Mouse (Mus musculus) C2C12 (cell line): Measurements from ENCODE around the gene 1500009L16Rik. TPM values are rescaled to one million over a fixed set of nuclear protein-coding genes. Genes with fewer than 3 reads are reported as not detected.

Experiments
- H3K27me3 ChIP-seq: one replicate; pipeline ENCODE4 v1.6.1; 2011; ENCODE audit not compliant: control insufficient read depth, insufficient read depth, insufficient read length
- H3K36me3 ChIP-seq: one replicate; pipeline ENCODE4 v1.6.1; 2011; ENCODE audit not compliant: control insufficient read depth, insufficient read depth
- H3K4me3 ChIP-seq: one replicate; pipeline ENCODE4 v1.5.1; 2011; ENCODE audit warnings: mild to moderate bottlenecking, control low read depth; ENCODE audit not compliant: poor library complexity, insufficient read depth, severe bottlenecking
- H3K79me2 ChIP-seq: one replicate; pipeline ENCODE4 v1.6.1; 2011; ENCODE audit not compliant: control insufficient read depth, insufficient read depth
- H3K79me3 ChIP-seq: one replicate; pipeline ENCODE4 v1.6.1; 2011; ENCODE audit warnings: low read depth, control low read depth
- H3ac ChIP-seq: one replicate; pipeline ENCODE3; 2011; ENCODE audit warnings: low read depth; ENCODE audit not compliant: control insufficient read depth, insufficient read length
- CEBPB ChIP-seq: IDR thresholded peaks from one replicate; pipeline ENCODE4 v1.6.1; 2011; ENCODE audit warnings: low read depth, mild to moderate bottlenecking, control low read depth, moderate library complexity
- CTCF ChIP-seq: IDR thresholded peaks from one replicate; pipeline ENCODE4 v1.5.1; 2011; ENCODE audit not compliant: control insufficient read depth, insufficient read depth, insufficient read length
- FOSL1 ChIP-seq: IDR thresholded peaks from one replicate; pipeline ENCODE4 v1.8.0; 2011; ENCODE audit warnings: mild to moderate bottlenecking, low read length; ENCODE audit not compliant: poor library complexity, insufficient read depth, severe bottlenecking
- MAX ChIP-seq: IDR thresholded peaks from one replicate; pipeline ENCODE4 v1.6.1; 2011; ENCODE audit warnings: mild to moderate bottlenecking, control low read depth
- MYOD1 ChIP-seq: IDR thresholded peaks from one replicate; pipeline ENCODE4 v1.6.1; 2011; ENCODE audit warnings: low read depth; ENCODE audit not compliant: control insufficient read depth, insufficient read length
- MYOG ChIP-seq: IDR thresholded peaks from one replicate; pipeline ENCODE4 v1.6.1; 2011; ENCODE audit not compliant: control insufficient read depth, insufficient read length; ENCODE audit errors: extremely low read depth
- USF1 ChIP-seq: IDR thresholded peaks from one replicate; pipeline ENCODE4 v1.6.1; 2011; ENCODE audit warnings: low read depth, mild to moderate bottlenecking, control low read depth, moderate library complexity
- long read RNA-seq, 2 experiments: library from polyadenylated mRNA; unstranded; transcript quantifications; one replicate each; pipeline ENCODE4 v2.0.0; 2019 to 2020
- polyA plus RNA-seq: library from polyadenylated mRNA; unstranded; fragments of >200 nt; fragmentation: generic; extraction: Trizol; gene quantifications from one replicate; pipeline ENCODE4 v1.2.1, GENCODE M21; 2012; ENCODE audit warnings: missing spikeins

The 1500009L16Rik gene
- 0.25 TPM for polyA plus RNA-seq
- long read RNA-seq, experiment 1 = 0 reads
- long read RNA-seq, experiment 2 = 0 reads

- no peaks in the 10 kb centered on the region for H3K36me3 ChIP-seq
- H3K27me3 ChIP-seq = peaks cover 27% of the 10 kb centered on the region
- no peak within 1 kb of the TSS for H3ac ChIP-seq
- H3K79me3 ChIP-seq = no peaks in the 10 kb centered on the region
- H3K4me3 ChIP-seq = no peak within 1 kb of the TSS
- TF ChIP-seq MYOG = no peak
- TF ChIP-seq USF1 = no peak
- TF ChIP-seq CEBPB = no peak
- no peak for TF ChIP-seq MYOD1
- TF ChIP-seq CTCF = no peak
- no peak for TF ChIP-seq MAX
- TF ChIP-seq FOSL1 = no peak
- H3K79me2 ChIP-seq = no peaks in the 10 kb centered on the region
These were observed at the start of gene 1500009L16Rik for GRCm38 (mm10) chr10:83722579-83723031. Gene 1500009L16Rik, plus strand, starts transcription at chr10:83722865.

GRCm38 (mm10) chr10:83681334-83681733 is 41.3 kb upstream of the 1500009L16Rik start:
- no peak for TF ChIP-seq MYOD1
- no peak for TF ChIP-seq MAX
- TF ChIP-seq USF1 = no peak
- TF ChIP-seq CTCF = no peak
- TF ChIP-seq MYOG = no peak
- Histone ChIP-seq H3ac (no peak overlapping the region), H3K79me3 (no peaks in the 10 kb centered on the region), H3K36me3 (no peaks in the 10 kb centered on the region), H3K79me2 (no peaks in the 10 kb centered on the region), H3K27me3 (no peaks in the 10 kb centered on the region), H3K4me3 (no peak overlapping the region)

- TF ChIP-seq MYOD1 (no peak), USF1 (no peak), FOSL1 (no peak), CTCF (no peak), CEBPB (no peak), MYOG (no peak), MAX (no peak)
- no peak overlapping the region for H3K4me3 ChIP-seq
- no peaks in the 10 kb centered on the region for H3K79me3 ChIP-seq
- no peaks in the 10 kb centered on the region for H3K36me3 ChIP-seq
- no peaks in the 10 kb centered on the region for H3K79me2 ChIP-seq
- no peak overlapping the region for H3ac ChIP-seq
- H3K27me3 ChIP-seq = no peaks in the 10 kb centered on the region
These were observed 34.5 kb upstream of the 1500009L16Rik start for GRCm38 (mm10) chr10:83688215-83688614.

GRCm38 (mm10) chr10:83692175-83692895 is 30.3 kb upstream of the 1500009L16Rik start:
- no peak overlapping the region for H3ac ChIP-seq

GRCm38 (mm10) chr10:83696226-83696625 is 26.4 kb upstream of the 1500009L16Rik start:
- Histone ChIP-seq H3ac (no peak overlapping the region), H3K79me2 (no peaks in the 10 kb centered on the region), H3K79me3 (no peaks in the 10 kb centered on the region), H3K27me3 (no peaks in the 10 kb centered on the region), H3K36me3 (no peaks in the 10 kb centered on the region), H3K4me3 (no peak overlapping the region)
- TF ChIP-seq MYOD1 = no peak

More at GRCm38 (mm10) chr10:83692175-83692895, 30.3 kb upstream of the 1500009L16Rik start:
- no peaks in the 10 kb centered on the region for H3K27me3 ChIP-seq
- no peak for TF ChIP-seq USF1
- TF ChIP-seq MYOG = no peak
- no peak for TF ChIP-seq MYOD1
- no peak for TF ChIP-seq CEBPB
- TF ChIP-seq FOSL1 = no peak
- no peak for TF ChIP-seq CTCF
- TF ChIP-seq MAX = no peak
- no peaks in the 10 kb centered on the region for H3K36me3 ChIP-seq
- no peaks in the 10 kb centered on the region for H3K79me3 ChIP-seq
- H3K79me2 ChIP-seq = no peaks in the 10 kb centered on the region
- H3K4me3 ChIP-seq = no peak overlapping the region

- H3K27me3 ChIP-seq = peaks cover 4% of the 10 kb centered on the region
- no peak overlapping the region for H3ac ChIP-seq
These were observed 16.0 kb upstream of the 1500009L16Rik start for GRCm38 (mm10) chr10:83706628-83707027.

More at GRCm38 (mm10) chr10:83706628-83707027, 16.0 kb upstream of the 1500009L16Rik start:
- H3K79me2 ChIP-seq = no peaks in the 10 kb centered on the region
- H3K36me3 ChIP-seq = no peaks in the 10 kb centered on the region
- TF ChIP-seq CTCF (no peak), CEBPB (no peak), MYOG (no peak), USF1 (no peak), MYOD1 (no peak), FOSL1 (no peak), MAX (no peak)
- H3K4me3 ChIP-seq = no peak overlapping the region
- no peaks in the 10 kb centered on the region for H3K79me3 ChIP-seq
